Mouse (Mus musculus) neural tube, embryonic 15.5 days (tissue): ENCODE measurements around the gene Pacs1. TPM values are rescaled to one million over a fixed set of nuclear protein-coding genes. Genes with fewer than 3 reads are reported as not detected.
"Not testable (repeated sequence)": the region's sequence is repeated elsewhere in the genome, so short reads cannot be mapped to it uniquely, and the experiment has no call there.

Experiments
- ATAC-seq: fragments of 200-750 bp; cut with Nextera tagmentation; 2 replicates; pipeline ENCODE4 v1.8.0; 2017; ENCODE audit warnings: mild to moderate bottlenecking, moderate TSS enrichment, moderate library complexity; ENCODE audit not compliant: low FRiP score
- H3K27ac ChIP-seq: fragments of 300-500 bp; sonication (generic); replicated peaks from 2 replicates; pipeline ENCODE4 v1.5.1; 2015; ENCODE audit warnings: mild to moderate bottlenecking, inconsistent platforms
- H3K27me3 ChIP-seq: fragments of 300-500 bp; sonication (generic); replicated peaks from 2 replicates; pipeline ENCODE4 v1.6.1; 2015; ENCODE audit warnings: inconsistent platforms
- H3K36me3 ChIP-seq: fragments of 300-500 bp; sonication (generic); 2 replicates; pipeline ENCODE4 v1.6.1; 2015; ENCODE audit warnings: inconsistent platforms
- H3K4me1 ChIP-seq: fragments of 300-500 bp; sonication (generic); 2 replicates; pipeline ENCODE4 v1.6.1; 2015; ENCODE audit warnings: inconsistent platforms
- H3K4me2 ChIP-seq: fragments of 300-500 bp; sonication (generic); 2 replicates; pipeline ENCODE4 v1.6.1; 2015; ENCODE audit warnings: inconsistent platforms, mild to moderate bottlenecking, moderate library complexity
- H3K4me3 ChIP-seq: fragments of 300-500 bp; sonication (generic); replicated peaks from 2 replicates; pipeline ENCODE4 v1.5.1; 2015; ENCODE audit warnings: mild to moderate bottlenecking, inconsistent platforms
- H3K9ac ChIP-seq: fragments of 300-500 bp; sonication (generic); replicated peaks from 2 replicates; pipeline ENCODE4 v1.6.1; 2015; ENCODE audit warnings: mild to moderate bottlenecking, inconsistent platforms
- H3K9me3 ChIP-seq: fragments of 300-500 bp; sonication (generic); replicated peaks from 2 replicates; pipeline ENCODE4 v1.6.1; 2016; ENCODE audit warnings: inconsistent platforms
- WGBS: fragments of 180-500 bp; shearing (Covaris S2); methylation state at CpG from one replicate; pipeline ENCODE4 v1.1.7; 2015; ENCODE audit warnings: mixed read lengths; 5-methylcytosine and 5-hydroxymethylcytosine counted together
- polyA plus RNA-seq: library from polyadenylated mRNA; unstranded; fragments of >200 nt; fragmentation: Nextera tagmentation; extraction: Ambion mirVana; gene quantifications from 2 replicates; pipeline ENCODE4 v1.2.1, GENCODE M21; 2015

Pacs1 gene
- polyA plus RNA-seq, 1 experiment from 2014 or later = 51.0 TPM

GRCm38 (mm10) chr19:5267015-5267414 is 5.9 kb downstream of the Pacs1 start:
- Histone ChIP-seq H3K27ac (no peak overlapping the region), H3K9ac (no peak overlapping the region), H3K36me3 (no peaks in the 10 kb centered on the region), H3K9me3 (no peaks in the 10 kb centered on the region), H3K4me1 (peaks cover 29% of the 10 kb centered on the region), H3K4me2 (no peak overlapping the region), H3K4me3 (no peak overlapping the region), H3K27me3 (no peaks in the 10 kb centered on the region)
- ATAC-seq = no peak
- WGBS = 97% methylated on average over 5 of the region's 5 CpGs

GRCm38 (mm10) chr19:5257140-5257539 is 15.8 kb downstream of the Pacs1 start:
- H3K4me1 ChIP-seq = no peaks in the 10 kb centered on the region
- no peak for ATAC-seq
- WGBS = 57% methylated on average over 3 of the region's 3 CpGs
- H3K9ac ChIP-seq = no peak overlapping the region
- no peaks in the 10 kb centered on the region for H3K27me3 ChIP-seq
- no peaks in the 10 kb centered on the region for H3K36me3 ChIP-seq
- H3K27ac ChIP-seq = no peak overlapping the region
- no peak overlapping the region for H3K4me2 ChIP-seq
- no peak overlapping the region for H3K4me3 ChIP-seq
- H3K9me3 ChIP-seq = no peaks in the 10 kb centered on the region

GRCm38 (mm10) chr19:5236981-5237380 is 35.9 kb downstream of the Pacs1 start:
- H3K9ac ChIP-seq, H3K4me2 ChIP-seq, H3K4me1 ChIP-seq, H3K9me3 ChIP-seq, H3K27ac ChIP-seq, ATAC-seq, H3K27me3 ChIP-seq, H3K4me3 ChIP-seq, H3K36me3 ChIP-seq: not testable (repeated sequence)
- WGBS = 100% methylated on average over 1 of the region's 1 CpGs

GRCm38 (mm10) chr19:5232696-5233095 is 40.2 kb downstream of the Pacs1 start:
- Histone ChIP-seq H3K4me2 (no peak overlapping the region), H3K9me3 (no peaks in the 10 kb centered on the region), H3K4me3 (no peak overlapping the region), H3K9ac (no peak overlapping the region), H3K36me3 (no peaks in the 10 kb centered on the region), H3K4me1 (no peaks in the 10 kb centered on the region), H3K27me3 (no peaks in the 10 kb centered on the region), H3K27ac (no peak overlapping the region)
- no peak for ATAC-seq
- WGBS = 81% methylated on average over 4 of the region's 4 CpGs

GRCm38 (mm10) chr19:5230110-5230509 is 42.8 kb downstream of the Pacs1 start:
- no peak overlapping the region for H3K4me3 ChIP-seq
- WGBS = 90% methylated on average over 2 of the region's 2 CpGs
- no peak for ATAC-seq
- no peak overlapping the region for H3K9ac ChIP-seq
- no peak overlapping the region for H3K27ac ChIP-seq
- H3K9me3 ChIP-seq = no peaks in the 10 kb centered on the region
- no peaks in the 10 kb centered on the region for H3K36me3 ChIP-seq
- no peaks in the 10 kb centered on the region for H3K27me3 ChIP-seq
- H3K4me1 ChIP-seq = no peaks in the 10 kb centered on the region
- H3K4me2 ChIP-seq = no peak overlapping the region

GRCm38 (mm10) chr19:5224624-5225023 is 48.3 kb downstream of the Pacs1 start:
- Histone ChIP-seq H3K27me3 (no peaks in the 10 kb centered on the region), H3K9me3 (no peaks in the 10 kb centered on the region), H3K4me2 (no peak overlapping the region), H3K4me3 (no peak overlapping the region), H3K27ac (no peak overlapping the region), H3K36me3 (no peaks in the 10 kb centered on the region), H3K4me1 (no peaks in the 10 kb centered on the region; the same call in 1 of the 2 replicates), H3K9ac (no peak overlapping the region)
- WGBS = 21% methylated on average over 2 of the region's 2 CpGs
- no peak for ATAC-seq

GRCm38 (mm10) chr19:5224077-5224476 is 48.8 kb downstream of the Pacs1 start:
- 84% methylated on average over 4 of the region's 4 CpGs for WGBS

GRCm38 (mm10) chr19:5221926-5222325 is 51.0 kb downstream of the Pacs1 start:
- ATAC-seq = no peak
- 86% methylated on average over 2 of the region's 2 CpGs for WGBS
- no peaks in the 10 kb centered on the region for H3K9me3 ChIP-seq
- H3K4me3 ChIP-seq = no peak overlapping the region
- no peaks in the 10 kb centered on the region for H3K36me3 ChIP-seq
- no peaks in the 10 kb centered on the region; the same call in 1 of the 2 replicates for H3K4me1 ChIP-seq
- no peak overlapping the region for H3K4me2 ChIP-seq
- H3K9ac ChIP-seq = no peak overlapping the region
- no peaks in the 10 kb centered on the region for H3K27me3 ChIP-seq
- H3K27ac ChIP-seq = no peak overlapping the region

More at GRCm38 (mm10) chr19:5224077-5224476, 48.8 kb downstream of the Pacs1 start:
- Histone ChIP-seq H3K4me1 (no peaks in the 10 kb centered on the region; the same call in 1 of the 2 replicates), H3K4me2 (no peak overlapping the region), H3K27me3 (no peaks in the 10 kb centered on the region), H3K36me3 (no peaks in the 10 kb centered on the region), H3K9me3 (no peaks in the 10 kb centered on the region), H3K27ac (no peak overlapping the region), H3K4me3 (no peak overlapping the region), H3K9ac (no peak overlapping the region)
- no peak for ATAC-seq

GRCm38 (mm10) chr19:5221219-5221723 is 51.6 kb downstream of the Pacs1 start:
- not testable (repeated sequence) for H3K4me2 ChIP-seq, H3K27ac ChIP-seq, H3K4me3 ChIP-seq, ATAC-seq, H3K4me1 ChIP-seq, H3K36me3 ChIP-seq, H3K27me3 ChIP-seq, H3K9me3 ChIP-seq, H3K9ac ChIP-seq
- 29% methylated on average over 2 of the region's 2 CpGs for WGBS

GRCm38 (mm10) chr19:5220389-5220788 is 52.5 kb downstream of the Pacs1 start:
- no peak overlapping the region for H3K4me3 ChIP-seq
- WGBS = 97% methylated on average over 3 of the region's 3 CpGs
- no peaks in the 10 kb centered on the region for H3K27me3 ChIP-seq
- H3K36me3 ChIP-seq = no peaks in the 10 kb centered on the region
- no peaks in the 10 kb centered on the region for H3K9me3 ChIP-seq
- no peak overlapping the region for H3K4me2 ChIP-seq
- ATAC-seq = no peak
- H3K4me1 ChIP-seq = no peaks in the 10 kb centered on the region; the same call in 1 of the 2 replicates
- no peak overlapping the region for H3K9ac ChIP-seq
- H3K27ac ChIP-seq = no peak overlapping the region

GRCm38 (mm10) chr19:5201691-5202090 is 71.2 kb downstream of the Pacs1 start:
- Histone ChIP-seq H3K27me3 (no peaks in the 10 kb centered on the region), H3K4me3 (no peak overlapping the region), H3K36me3 (no peaks in the 10 kb centered on the region), H3K27ac (no peak overlapping the region), H3K4me1 (no peaks in the 10 kb centered on the region), H3K9ac (no peak overlapping the region), H3K9me3 (no peaks in the 10 kb centered on the region), H3K4me2 (no peak overlapping the region)
- 95% methylated on average over 2 of the region's 2 CpGs for WGBS
- ATAC-seq = no peak

GRCm38 (mm10) chr19:5200617-5201016 is 72.3 kb downstream of the Pacs1 start:
- H3K36me3 ChIP-seq, H3K9ac ChIP-seq, H3K4me2 ChIP-seq, H3K27ac ChIP-seq, H3K9me3 ChIP-seq, H3K27me3 ChIP-seq, H3K4me1 ChIP-seq, ATAC-seq, H3K4me3 ChIP-seq: not testable (repeated sequence)
- 94% methylated on average over 4 of the region's 4 CpGs for WGBS

- H3K4me3 ChIP-seq = no peak overlapping the region
Observed at GRCm38 (mm10) chr19:5198553-5198952, 74.4 kb downstream of the Pacs1 start.

More at GRCm38 (mm10) chr19:5198553-5198952, 74.4 kb downstream of the Pacs1 start:
- H3K27me3 ChIP-seq = no peaks in the 10 kb centered on the region
- no peaks in the 10 kb centered on the region for H3K4me1 ChIP-seq
- no peak for ATAC-seq
- no peak overlapping the region for H3K4me2 ChIP-seq
- no peaks in the 10 kb centered on the region for H3K36me3 ChIP-seq
- no peak overlapping the region for H3K27ac ChIP-seq
- WGBS = 88% methylated on average over 3 of the region's 3 CpGs
- H3K9me3 ChIP-seq = no peaks in the 10 kb centered on the region
- no peak overlapping the region for H3K9ac ChIP-seq
